Comparison of ENCODE assay signal across 14 mouse cellular contexts in the genomic region with DNA sequence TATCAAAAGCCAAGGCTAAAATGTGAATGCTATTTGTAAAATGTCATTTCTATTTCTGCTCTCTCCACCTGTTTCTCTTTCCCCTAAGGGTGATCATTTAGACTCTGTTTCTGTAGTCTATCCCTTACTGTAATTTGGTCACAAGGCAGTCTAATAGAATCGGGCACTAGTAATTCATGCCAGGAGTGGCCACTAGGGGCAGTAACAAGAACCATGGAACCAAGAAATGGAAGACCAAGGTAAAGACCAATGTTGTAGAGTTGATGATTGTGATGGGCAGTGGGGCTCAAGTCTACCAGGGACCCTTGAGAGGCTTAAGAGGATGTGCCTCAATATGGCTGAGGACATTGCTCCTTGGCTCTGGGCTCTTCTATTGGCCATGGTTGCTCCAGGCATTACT.
A peak's percentile ranks its signal among the peaks of the same experiment; 100 is the strongest.
DNase-seq lines count a peak whose midpoint lies in the region; ATAC-seq and TF ChIP-seq lines count a peak whose summit lies in the region.
"Had no signal": no experiment of that assay in that cellular context is flagged by ENCODE, and none has a peak within 500 bp of the region (broad histone marks: within the 10 kb centered on the region; RNA-seq: fewer than 3 reads in every experiment).

No protein-coding gene starts in this region.

- no peak overlapping the region for H3K4me3 ChIP-seq in heart, adult 2 months
- no peak overlapping the region for H3K4me3 ChIP-seq in lung, postnatal 0 days (ENCODE audit: low read depth, low read length)
- H3K4me3 ChIP-seq in MEL (ENCODE audit: control insufficient read depth in 1 of 2, insufficient read depth in 1 of 2, low read depth in 2 of 2, low read length in 2 of 2): no peak overlapping the region
- H3K4me3 ChIP-seq: embryonic facial prominence, embryonic 13.5 days; midbrain, embryonic 12.5 days; stomach, embryonic 15.5 days had no signal

- DNase-seq in heart, adult 2 months: no peak
- DNase-seq in heart, postnatal 14 days: no peak
- no peak for DNase-seq in lung, postnatal 0 days (ENCODE audit: low spot score)
- no peak for DNase-seq in lung, postnatal 4 days
- DNase-seq in MEL (ENCODE audit: low read depth, low spot score): peak; percentile 31
- peak; percentile 4 for DNase-seq in naive thymus-derived CD4-positive, alpha-beta T cell, adult 2 months (ENCODE audit: low read depth)
- no peak for DNase-seq in natural killer cell, adult 2 months (ENCODE audit: low spot score in 2 of 2)
- DNase-seq: cerebellum, postnatal 10 days; right cerebral cortex, postnatal 25 days had no signal

- TF ChIP-seq RAD21 in MEL (IDR thresholded peaks at IDR 0.05; ENCODE audit: low read depth, low read length): no peak

- 76% methylated on average over 1 of the region's 1 CpGs for WGBS in heart, adult 2 months
- 70% methylated on average over 1 of the region's 1 CpGs for WGBS in lung, postnatal 0 days

- H3K9me3 ChIP-seq in lung, postnatal 0 days (ENCODE audit: low read length): no peaks in the 10 kb centered on the region
- H3K9me3 ChIP-seq in MEL (replicated peaks; ENCODE audit: insufficient read depth, low read length): no peaks in the 10 kb centered on the region
- H3K9me3 ChIP-seq: embryonic facial prominence, embryonic 13.5 days; midbrain, embryonic 12.5 days; stomach, embryonic 15.5 days had no signal

- H3K79me2 ChIP-seq in heart, adult 2 months (replicated peaks; ENCODE audit: control insufficient read depth, insufficient read depth, low read length): no peaks in the 10 kb centered on the region
- no peaks in the 10 kb centered on the region for H3K79me2 ChIP-seq in MEL (ENCODE audit: control insufficient read depth, insufficient read depth, low read length, poor library complexity)

- no peaks in the 10 kb centered on the region for H3K27me3 ChIP-seq in heart, adult 2 months (ENCODE audit: control insufficient read depth, insufficient read depth, low read length)
- H3K27me3 ChIP-seq in lung, postnatal 0 days (replicated peaks; ENCODE audit: insufficient read depth, low read length): no peaks in the 10 kb centered on the region
- H3K27me3 ChIP-seq in MEL (ENCODE audit: control insufficient read depth in 1 of 2, insufficient read depth in 2 of 2, low read length in 2 of 2): no peaks in the 10 kb centered on the region; a peak in 1 of 4 replicates
- H3K27me3 ChIP-seq: embryonic facial prominence, embryonic 13.5 days; midbrain, embryonic 12.5 days; stomach, embryonic 15.5 days had no signal

- peak; percentile 55 for TF ChIP-seq CTCF in heart, adult 2 months (IDR thresholded peaks at IDR 0.05)
- peak; percentile 50 for TF ChIP-seq CTCF in lung, postnatal 0 days (IDR thresholded peaks at IDR 0.05)
- TF ChIP-seq CTCF in MEL (IDR thresholded peaks at IDR 0.05 in 2 of 3, conservative IDR thresholded peaks at IDR 0.05 in 1 of 3; ENCODE audit: control insufficient read depth in 1 of 3, insufficient read depth in 1 of 3, low read depth in 2 of 3, low read length in 3 of 3, poor library complexity in 1 of 3, severe bottlenecking in 1 of 3): peak; percentile 16 to 53 (median 45); a peak in 4 of 6 replicates

- no peak for ATAC-seq in lung, postnatal 0 days
- no peak for ATAC-seq in erythroid progenitor cell, adult 5-6 weeks (replicated peaks; ENCODE audit: low FRiP score, poor library complexity, severe bottlenecking)
- ATAC-seq: intestine, embryonic 16.5 days had no signal

- H3K36me3 ChIP-seq in heart, adult 2 months (ENCODE audit: control insufficient read depth, insufficient read depth, low read length): no peaks in the 10 kb centered on the region
- H3K36me3 ChIP-seq in lung, postnatal 0 days (ENCODE audit: insufficient read depth, low read length): no peaks in the 10 kb centered on the region
- H3K36me3 ChIP-seq in MEL (ENCODE audit: control insufficient read depth in 1 of 2, insufficient read depth in 2 of 2, low read length in 2 of 2): no peaks in the 10 kb centered on the region
- H3K36me3 ChIP-seq: embryonic facial prominence, embryonic 13.5 days; midbrain, embryonic 12.5 days; stomach, embryonic 15.5 days had no signal

- intact Hi-C loops in heart, adult 2 months (cut with DNase I): loop anchor here (5.0 kb wide), 1 partner anchor 149 kb away; no protein-coding TSS in a partner anchor
- intact Hi-C loops in heart, postnatal 14 days (cut with DNase I): no loop called here

- no peak overlapping the region for H3K4me2 ChIP-seq in lung, postnatal 0 days (replicated peaks; ENCODE audit: low read depth, low read length)
- H3K4me2 ChIP-seq: embryonic facial prominence, embryonic 13.5 days; midbrain, embryonic 12.5 days; stomach, embryonic 15.5 days had no signal

- no peak for TF ChIP-seq EP300 in heart, adult 2 months (IDR thresholded peaks at IDR 0.05; ENCODE audit: insufficient read depth, low read depth, low read length)
- TF ChIP-seq EP300 in lung, postnatal 0 days (IDR thresholded peaks at IDR 0.05): no peak
- no peak for TF ChIP-seq EP300 in MEL (IDR thresholded peaks at IDR 0.05; ENCODE audit: low read depth in 1 of 2, low read length in 2 of 2)

- TF ChIP-seq POLR2A in heart, adult 2 months (IDR thresholded peaks at IDR 0.05; ENCODE audit: insufficient read depth, low read depth, low read length): no peak
- TF ChIP-seq POLR2A in MEL (IDR thresholded peaks at IDR 0.05; ENCODE audit: control insufficient read depth in 1 of 2, insufficient read depth in 1 of 2, low read depth in 1 of 2, low read length in 2 of 2, poor library complexity in 1 of 2): no peak

- H3K27ac ChIP-seq in heart, adult 2 months: no peak overlapping the region
- H3K27ac ChIP-seq in lung, postnatal 0 days (ENCODE audit: low read length): no peak overlapping the region
- H3K27ac ChIP-seq in MEL (ENCODE audit: control insufficient read depth, low read depth, low read length): no peak overlapping the region
- H3K27ac ChIP-seq: embryonic facial prominence, embryonic 13.5 days; midbrain, embryonic 12.5 days; stomach, embryonic 15.5 days had no signal

- no peak overlapping the region for H3K9ac ChIP-seq in heart, adult 2 months (ENCODE audit: low read depth, low read length)
- H3K9ac ChIP-seq in lung, postnatal 0 days (replicated peaks; ENCODE audit: low read depth): no peak overlapping the region
- H3K9ac ChIP-seq in MEL (ENCODE audit: control insufficient read depth, low read depth, low read length, poor library complexity, severe bottlenecking): no peak overlapping the region
- H3K9ac ChIP-seq: embryonic facial prominence, embryonic 13.5 days; midbrain, embryonic 12.5 days; stomach, embryonic 15.5 days had no signal

- H3K4me1 ChIP-seq in heart, adult 2 months (ENCODE audit: control insufficient read depth, insufficient read depth, low read length): no peaks in the 10 kb centered on the region
- H3K4me1 ChIP-seq in lung, postnatal 0 days (ENCODE audit: insufficient read depth, low read depth, low read length): no peaks in the 10 kb centered on the region
- no peaks in the 10 kb centered on the region for H3K4me1 ChIP-seq in MEL (ENCODE audit: control insufficient read depth in 1 of 2, insufficient read depth in 2 of 2, low read length in 2 of 2)
- H3K4me1 ChIP-seq: midbrain, embryonic 12.5 days had no signal

TF ChIP-seq in MEL, 35 proteins besides CTCF, POLR2A, EP300 and RAD21:
- TF ChIP-seq SIN3A (IDR thresholded peaks at IDR 0.05; ENCODE audit: low read length) (no peak), ETS1 (IDR thresholded peaks at IDR 0.05; ENCODE audit: low read depth, low read length) (no peak), CHD1 (IDR thresholded peaks at IDR 0.05; ENCODE audit: low read depth, low read length) (no peak), MAFK (IDR thresholded peaks at IDR 0.05; ENCODE audit: borderline replicate concordance, low read depth, low read length) (no peak), CHD2 (IDR thresholded peaks at IDR 0.05; ENCODE audit: low read length) (no peak), USF2 (IDR thresholded peaks at IDR 0.05; ENCODE audit: borderline replicate concordance in 1 of 2, insufficient read depth in 1 of 2, low read depth in 1 of 2, low read length in 2 of 2) (no peak), UBTF (IDR thresholded peaks at IDR 0.05; ENCODE audit: borderline replicate concordance, insufficient read depth, low read depth, low read length) (no peak), BHLHE40 (IDR thresholded peaks at IDR 0.05; ENCODE audit: borderline replicate concordance, low read depth, low read length) (no peak)

Comparison
In these comparisons a context has a peak if more than half of its experiments do, and no peak if none do; other contexts are left out.
1. DNase-seq: peak in MEL (single experiment) and naive thymus-derived CD4-positive, alpha-beta T cell, adult 2 months (single experiment); none in heart, adult 2 months (0 of 2), heart, postnatal 14 days (0 of 2), lung, postnatal 0 days (single experiment), lung, postnatal 4 days (0 of 2) and natural killer cell, adult 2 months (0 of 2).
2. Peak in every context shown above with its lines, with median percentiles within 50 percentile points of each other: CTCF ChIP-seq.